Mouse (Mus musculus) G1E (cell line): ENCODE data around the gene Fam126a. TPM values are rescaled to one million over a fixed set of nuclear protein-coding genes. Genes with fewer than 3 reads are reported as not detected.

Source experiments
- ATAC-seq: 2 replicates; pipeline ENCODE4 v1.8.0; 2016; ENCODE audit warnings: mild to moderate bottlenecking; ENCODE audit not compliant: insufficient number of reproducible peaks, poor library complexity, low FRiP score, severe bottlenecking; ENCODE audit errors: extremely low read depth
- DNase-seq: peaks from one replicate; pipeline ENCODE4 v3.0.0; 2012; ENCODE audit warnings: low spot score
- H3K27me3 ChIP-seq: 2 replicates; pipeline ENCODE4 v1.6.1; 2012; ENCODE audit warnings: mild to moderate bottlenecking, low read length, inconsistent platforms; ENCODE audit not compliant: insufficient read depth
- H3K36me3 ChIP-seq: replicated peaks from 2 replicates; pipeline ENCODE3; 2012; ENCODE audit warnings: mild to moderate bottlenecking, inconsistent platforms
- H3K4me1 ChIP-seq: 2 replicates; pipeline ENCODE4 v1.6.1; 2012; ENCODE audit warnings: low read depth, low read length, inconsistent platforms, mixed read lengths; ENCODE audit not compliant: insufficient read depth
- H3K4me3 ChIP-seq: 2 replicates; pipeline ENCODE4 v1.5.1; 2012; ENCODE audit warnings: low read depth, mild to moderate bottlenecking, inconsistent platforms, low read length, moderate library complexity, mixed read lengths
- H3K9me3 ChIP-seq: replicated peaks from 2 replicates; pipeline ENCODE4 v1.6.1; 2012; ENCODE audit warnings: inconsistent platforms
- CTCF ChIP-seq: IDR thresholded peaks from 2 replicates; pipeline ENCODE4 v1.5.1; 2012; ENCODE audit warnings: low read depth, low read length, inconsistent platforms, mixed read lengths
- GATA1 ChIP-seq: IDR thresholded peaks from 2 replicates; pipeline ENCODE4 v1.6.1; 2012; ENCODE audit warnings: borderline replicate concordance, low read length, inconsistent platforms, mixed read lengths
- GATA2 ChIP-seq: IDR thresholded peaks from 2 replicates; pipeline ENCODE4 v1.6.1; 2012; ENCODE audit warnings: low read depth, low read length, inconsistent platforms, borderline replicate concordance
- POLR2AphosphoS5 ChIP-seq: IDR thresholded peaks from 2 replicates; pipeline ENCODE4 v1.6.1; 2012; ENCODE audit warnings: low read depth, low read length, inconsistent platforms; ENCODE audit not compliant: insufficient replicate concordance
- TAL1 ChIP-seq: conservative IDR thresholded peaks from 2 replicates; pipeline ENCODE4 v1.6.1; 2012; ENCODE audit warnings: low read depth, low read length, inconsistent platforms, mixed read lengths
- polyA plus RNA-seq: library from polyadenylated mRNA; stranded (reverse); fragments of >175 nt; gene quantifications from 2 replicates; pipeline ENCODE4 v1.2.3, GENCODE M21; 2012
- total RNA-seq, 2 experiments: library from RNA; stranded (forward) in 1 of 2; stranded (reverse) in 1 of 2; fragments of 200-1000 nt in 1 of 2; fragments of >200 nt in 1 of 2; fragmentation: Nextera tagmentation in 1 of 2; gene quantifications; 2 replicates each; pipeline ENCODE4 v1.2.3; 2014 to 2017

Gene Fam126a
- total and polyA plus RNA-seq, 3 experiments = 4.4 to 58.9 (median 36.9) TPM

DNA sequence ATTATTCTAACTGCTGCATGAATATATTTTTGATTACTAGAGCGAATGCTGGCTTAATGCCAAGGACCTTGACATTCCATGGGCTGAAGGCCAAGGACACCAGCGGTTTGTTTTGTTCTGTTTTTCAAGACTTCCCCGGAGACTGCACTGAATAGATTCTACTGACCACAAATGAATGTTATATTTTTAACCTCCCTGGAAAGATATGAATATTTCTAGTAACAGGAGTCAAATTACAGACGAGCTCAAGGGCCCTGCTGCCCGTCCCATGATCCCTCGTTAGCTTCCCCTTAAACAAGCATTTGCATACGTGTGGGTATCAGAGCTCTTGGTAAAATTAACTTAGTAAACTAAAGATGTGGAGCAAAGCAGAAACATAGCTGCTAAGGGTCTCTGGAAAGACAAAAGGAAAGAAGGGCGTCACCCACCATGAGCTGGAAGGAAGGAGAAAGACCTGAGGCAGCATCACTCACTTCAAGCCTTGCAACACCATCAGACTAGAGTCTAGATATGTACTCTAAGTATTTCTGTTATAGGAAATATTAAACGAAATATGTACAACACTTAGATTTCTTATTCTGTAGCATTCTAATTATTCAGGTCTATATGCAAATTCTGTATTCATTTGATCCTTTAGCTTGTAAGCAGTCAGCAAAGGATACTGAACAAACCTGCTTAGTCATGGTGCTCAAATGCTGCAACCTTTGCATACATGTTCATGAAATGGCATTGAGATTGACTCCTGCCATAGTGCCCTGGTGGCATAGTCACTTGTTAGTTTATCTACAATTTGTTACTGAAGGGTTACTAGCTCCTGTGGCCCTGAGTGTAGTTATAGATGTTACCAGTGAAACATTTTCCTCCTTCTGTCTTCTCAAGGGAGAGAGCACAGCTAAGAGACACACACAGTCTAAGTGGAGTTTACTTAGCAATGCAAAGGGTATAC lies 23.0 kb upstream of the Fam126a start:
- no peak for DNase-seq
- Histone ChIP-seq H3K4me3 (no peak overlapping the region), H3K27me3 (peaks cover 5% of the 10 kb centered on the region), H3K36me3 (no peaks in the 10 kb centered on the region), H3K4me1 (no peaks in the 10 kb centered on the region; the same call in 1 of the 2 replicates), H3K9me3 (no peaks in the 10 kb centered on the region)
- no peak for ATAC-seq
- TF ChIP-seq GATA2 (no peak), POLR2AphosphoS5 (no peak), CTCF (no peak), TAL1 (no peak), GATA1 (no peak)

DNA sequence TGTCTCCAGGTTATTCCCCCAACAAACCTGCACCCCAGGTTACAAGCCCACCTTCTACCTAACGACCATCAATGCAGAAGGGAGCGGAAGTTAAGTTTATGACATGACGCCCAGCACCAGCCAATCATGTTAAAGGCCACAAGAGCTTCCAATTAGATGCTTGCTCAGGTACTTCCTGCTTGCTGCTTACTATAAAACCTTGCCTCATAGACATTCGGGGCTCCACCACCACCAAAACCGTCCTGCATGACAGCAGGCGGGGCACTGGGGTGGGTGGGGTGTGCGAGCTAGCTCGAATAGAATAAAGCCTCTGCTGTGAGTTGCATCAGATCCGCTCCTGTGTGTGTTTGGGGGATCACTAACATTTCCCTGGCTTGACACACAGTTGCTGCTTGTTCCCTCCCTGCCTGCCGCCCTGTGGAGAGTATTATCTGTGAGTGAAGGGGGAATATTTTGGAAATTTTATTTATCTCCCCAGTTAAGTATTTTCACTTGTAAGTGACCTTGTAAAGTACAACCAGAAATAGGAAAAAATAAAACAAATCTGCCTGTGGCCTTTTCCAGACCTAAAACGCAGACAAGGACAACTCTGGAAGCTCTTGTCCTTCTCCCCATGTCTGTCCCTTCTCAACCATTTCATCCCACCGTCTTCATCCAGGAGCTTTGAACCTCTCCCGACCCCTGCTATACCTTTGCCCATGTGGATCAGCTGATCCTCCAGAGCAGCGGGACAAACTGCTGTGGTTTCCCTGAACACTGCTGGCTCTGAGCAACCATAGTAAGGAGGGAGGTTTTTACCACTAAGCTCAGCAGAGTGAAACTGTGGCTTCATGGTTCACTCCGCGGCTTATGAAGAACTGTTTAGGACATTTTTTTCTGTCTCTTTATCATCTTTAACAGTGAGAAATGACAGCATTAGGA lies 21.5 kb upstream of the Fam126a start:
- Histone ChIP-seq H3K27me3 (peaks cover 9% of the 10 kb centered on the region), H3K9me3 (no peaks in the 10 kb centered on the region), H3K4me3 (no peak overlapping the region), H3K36me3 (no peaks in the 10 kb centered on the region), H3K4me1 (no peaks in the 10 kb centered on the region; the same call in 1 of the 2 replicates)
- no peak for ATAC-seq
- TF ChIP-seq GATA1 (no peak), CTCF (no peak), GATA2 (no peak), TAL1 (no peak), POLR2AphosphoS5 (no peak)
- DNase-seq = no peak

GRCm38 (mm10) chr5:24047821-24048220 lies 17.3 kb upstream of the Fam126a start:
- no peaks in the 10 kb centered on the region for H3K9me3 ChIP-seq
- no peak for TF ChIP-seq CTCF
- TF ChIP-seq POLR2AphosphoS5 = no peak
- TF ChIP-seq GATA2 = no peak
- no peak for TF ChIP-seq GATA1
- no peak for TF ChIP-seq TAL1
- no peaks in the 10 kb centered on the region; the same call in 1 of the 2 replicates for H3K4me1 ChIP-seq
- H3K36me3 ChIP-seq = no peaks in the 10 kb centered on the region
- DNase-seq (no peak), ATAC-seq (no peak)
- H3K4me3 ChIP-seq = no peak overlapping the region
- peaks cover 31% of the 10 kb centered on the region for H3K27me3 ChIP-seq

- H3K4me3 ChIP-seq = no peak overlapping the region
- no peak for ATAC-seq
Measured at GRCm38 (mm10) chr5:24047001-24047400, 16.5 kb upstream of the Fam126a start.

DNA sequence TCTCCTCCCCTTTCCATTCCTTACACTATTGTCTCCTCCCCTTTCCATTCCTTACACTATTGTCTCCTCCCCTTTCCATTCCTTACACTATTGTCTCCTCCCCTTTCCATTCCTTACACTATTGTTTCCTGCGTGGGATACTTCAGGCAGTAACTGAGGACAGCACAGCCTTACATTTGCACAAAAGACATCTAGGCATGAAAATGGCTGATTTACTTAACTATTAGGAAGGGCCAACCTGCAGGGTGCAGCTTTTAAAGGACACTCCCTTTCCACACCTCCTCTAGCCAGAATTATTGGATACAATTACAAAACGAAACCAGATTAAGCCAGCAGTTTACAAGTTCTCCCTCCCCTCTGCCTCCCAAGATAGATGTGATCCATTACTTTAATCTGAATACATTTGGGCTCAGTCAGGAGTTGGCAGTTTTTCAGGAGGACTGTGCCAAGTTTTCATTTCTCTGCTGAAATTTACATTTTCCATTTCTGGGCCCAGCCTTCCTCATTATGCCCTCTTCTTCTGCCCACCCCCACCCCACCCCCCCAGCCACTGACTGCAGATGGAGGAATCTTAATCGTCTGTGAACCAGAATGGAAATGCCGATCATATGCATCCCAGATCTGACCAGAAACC lies 15.6 kb upstream of the Fam126a start:
- DNase-seq (no peak), ATAC-seq (no peak)

More at GRCm38 (mm10) chr5:24047001-24047400, 16.5 kb upstream of the Fam126a start:
- Histone ChIP-seq H3K9me3 (no peaks in the 10 kb centered on the region), H3K36me3 (no peaks in the 10 kb centered on the region), H3K27me3 (peaks cover 29% of the 10 kb centered on the region), H3K4me1 (no peaks in the 10 kb centered on the region; the same call in 1 of the 2 replicates)
- DNase-seq = no peak
- TF ChIP-seq POLR2AphosphoS5 (no peak), GATA2 (no peak), GATA1 (no peak), CTCF (no peak), TAL1 (no peak)

More for the DNA sequence above, 15.6 kb upstream of the Fam126a start:
- no peak overlapping the region for H3K4me3 ChIP-seq
- peaks cover 29% of the 10 kb centered on the region for H3K27me3 ChIP-seq
- no peak for TF ChIP-seq POLR2AphosphoS5
- TF ChIP-seq GATA2 = no peak
- TF ChIP-seq CTCF = no peak
- no peaks in the 10 kb centered on the region; the same call in 1 of the 2 replicates for H3K4me1 ChIP-seq
- H3K9me3 ChIP-seq = no peaks in the 10 kb centered on the region
- H3K36me3 ChIP-seq = no peaks in the 10 kb centered on the region
